Mouse (Mus musculus) thymus, adult 2 months (tissue): ENCODE measurements around the gene Ercc1.

Source experiments
- CTCF ChIP-seq: fragments of 200-500 bp; IDR thresholded peaks from 2 replicates; pipeline ENCODE4 v1.5.1; 2012; ENCODE audit warnings: mild to moderate bottlenecking, control low read depth, low read length, moderate library complexity, borderline replicate concordance; ENCODE audit not compliant: control insufficient read depth, poor library complexity, insufficient read depth; ENCODE audit errors: extremely low read depth
- POLR2A ChIP-seq: fragments of 200-500 bp; IDR thresholded peaks from 2 replicates; pipeline ENCODE4 v1.6.1; 2012; ENCODE audit warnings: mild to moderate bottlenecking, low read length, control low read depth, moderate library complexity; ENCODE audit not compliant: control insufficient read depth, poor library complexity, insufficient read depth; ENCODE audit errors: extremely low read depth

DNA sequence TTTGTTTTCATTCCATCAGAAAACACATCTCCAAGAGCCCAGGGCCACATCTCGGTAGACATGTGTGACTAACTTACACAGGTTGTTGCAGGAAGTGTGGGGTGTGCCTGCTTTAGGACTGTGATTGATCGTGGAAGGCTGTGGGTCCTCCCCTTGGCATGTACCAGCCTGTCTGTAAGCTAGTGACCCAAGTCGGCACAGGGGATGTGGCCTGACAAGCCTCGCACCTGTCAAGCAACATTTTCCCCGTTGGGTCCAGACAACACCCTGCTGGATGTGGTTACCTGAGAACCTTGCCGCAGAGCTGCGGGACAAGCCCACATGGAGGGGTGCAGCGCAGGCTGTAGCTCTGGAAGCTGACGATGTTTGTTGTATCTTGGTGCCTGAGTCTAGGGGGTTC, 22.1 kb upstream of the Ercc1 start:
- TF ChIP-seq POLR2A = no peak
- TF ChIP-seq CTCF = no peak
